Mouse (Mus musculus) lung, postnatal 14 days (tissue): ENCODE results near the gene Hexdc.

ENCODE experiments used
- DNase-seq: peaks from one replicate; pipeline ENCODE4 v3.0.0; 2021

Hexdc gene

DNA sequence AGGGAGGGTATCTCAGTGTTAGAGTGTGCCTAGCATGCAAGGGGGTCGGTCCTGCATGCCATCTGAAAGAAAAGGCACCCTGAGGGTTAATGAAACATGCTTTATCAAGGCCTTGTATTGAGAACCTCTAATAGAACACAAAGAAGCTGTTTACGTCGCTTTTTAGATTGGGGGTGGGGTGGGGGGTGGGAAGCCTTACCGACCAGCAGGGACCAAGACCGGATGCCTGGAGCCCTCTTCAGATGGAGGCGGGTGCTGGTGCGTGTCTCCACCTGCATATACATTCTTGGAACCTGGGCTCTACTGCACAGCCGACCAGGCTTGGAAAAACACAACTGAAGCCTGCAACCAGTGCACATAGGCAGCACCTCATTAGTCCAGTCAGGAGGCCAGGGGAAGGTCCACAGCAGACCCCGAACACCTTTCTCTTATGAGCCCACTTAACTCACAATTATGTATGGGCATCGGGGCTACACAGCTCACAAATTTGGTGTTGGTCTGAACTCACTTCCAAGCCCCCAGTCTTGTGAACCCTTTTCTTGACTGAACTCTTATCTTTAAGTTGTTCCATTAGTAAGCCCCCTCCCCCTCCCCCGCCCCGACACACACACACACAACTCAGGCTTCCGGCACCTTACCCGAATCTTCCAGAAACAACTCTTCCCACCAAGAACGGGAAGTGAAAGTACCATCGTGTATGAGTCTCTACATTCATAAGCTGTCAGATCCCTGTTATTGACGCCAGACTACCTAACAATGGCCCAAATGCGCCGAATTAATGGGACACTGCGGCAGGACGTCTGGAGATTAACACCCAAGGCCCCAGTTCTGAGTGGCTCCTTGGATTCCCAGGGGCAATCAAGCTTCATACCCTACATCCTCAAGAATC is 24.1 kb downstream of the Hexdc start:
- DNase-seq, result peak; percentile 18

DNA sequence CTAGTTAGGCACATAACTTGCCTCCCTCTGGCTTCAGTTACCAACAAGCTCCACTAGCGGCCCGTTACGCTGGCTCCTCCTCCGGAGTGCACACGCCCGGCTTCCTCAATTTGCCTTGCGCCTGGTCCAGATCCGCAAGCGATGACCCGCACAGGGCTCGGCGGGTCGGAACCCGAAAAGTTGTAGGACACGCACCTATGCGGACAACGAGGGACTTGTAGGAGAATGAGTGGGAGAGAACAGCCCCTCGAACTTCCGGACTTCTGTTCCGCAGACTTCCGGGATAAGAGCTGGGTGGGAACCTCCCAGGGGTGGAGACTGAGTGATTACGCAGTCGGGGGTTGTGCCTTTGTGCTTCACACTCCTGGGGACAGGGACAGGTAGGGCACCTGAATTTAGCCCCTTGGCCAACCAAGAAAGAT is 24.8 kb downstream of the Hexdc start, which contains the start of gene Cybc1:
Cybc1 (minus strand) TSS at position 305 of the 422 bp plus-strand sequence.
- peak; percentile 75 for DNase-seq

DNA sequence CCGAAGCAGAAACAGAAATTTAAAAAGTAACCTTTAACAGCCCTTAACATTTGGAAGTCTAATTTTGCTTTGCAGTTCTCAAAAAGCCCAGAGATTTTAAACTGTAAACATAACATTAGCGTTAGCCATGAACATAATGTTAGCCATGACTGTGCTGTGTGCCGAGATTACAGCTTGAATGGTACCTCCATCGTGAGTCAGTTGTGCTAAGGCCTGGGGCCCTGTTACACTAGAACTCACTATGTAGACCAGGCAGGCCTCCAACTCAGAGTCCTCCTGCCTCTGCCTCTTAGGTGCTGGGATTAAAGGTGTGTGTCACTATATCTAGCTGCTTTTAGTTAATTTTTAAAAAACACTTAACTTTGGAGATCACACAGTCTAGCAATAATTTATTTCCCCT is 27.0 kb downstream of the Hexdc start:
- DNase-seq, result no peak

DNA sequence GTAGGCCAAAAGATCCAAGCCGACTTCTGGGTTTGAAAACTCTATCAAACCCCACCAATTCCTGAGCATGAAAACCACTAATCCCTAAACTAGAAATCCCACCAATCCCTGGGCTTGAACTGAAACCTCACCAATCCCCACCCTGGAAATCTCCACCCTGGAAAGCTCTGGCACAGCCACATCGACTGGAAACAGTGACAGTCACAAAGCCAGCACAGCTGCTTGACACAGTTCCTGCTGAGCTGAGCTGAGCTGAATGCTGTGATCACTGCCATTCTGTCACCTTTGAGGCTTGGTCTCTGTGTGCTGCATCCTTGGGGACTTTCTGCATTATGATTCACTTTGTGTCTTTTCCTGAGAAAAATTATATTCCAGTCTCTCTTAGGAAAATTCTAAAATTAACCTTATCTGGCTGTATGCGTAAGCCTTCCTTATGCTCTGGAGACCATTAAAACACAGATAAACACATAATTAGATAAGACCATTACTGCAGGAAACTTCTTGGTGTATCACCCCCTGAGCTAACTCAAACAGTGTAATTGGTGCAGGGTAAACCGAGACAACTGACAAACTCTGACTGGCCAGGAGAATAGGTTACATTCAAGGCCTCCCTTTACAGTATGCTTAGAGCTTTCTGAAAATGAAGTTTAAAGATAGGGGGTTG is 27.5 kb downstream of the Hexdc start:
- DNase-seq, result no peak

DNA sequence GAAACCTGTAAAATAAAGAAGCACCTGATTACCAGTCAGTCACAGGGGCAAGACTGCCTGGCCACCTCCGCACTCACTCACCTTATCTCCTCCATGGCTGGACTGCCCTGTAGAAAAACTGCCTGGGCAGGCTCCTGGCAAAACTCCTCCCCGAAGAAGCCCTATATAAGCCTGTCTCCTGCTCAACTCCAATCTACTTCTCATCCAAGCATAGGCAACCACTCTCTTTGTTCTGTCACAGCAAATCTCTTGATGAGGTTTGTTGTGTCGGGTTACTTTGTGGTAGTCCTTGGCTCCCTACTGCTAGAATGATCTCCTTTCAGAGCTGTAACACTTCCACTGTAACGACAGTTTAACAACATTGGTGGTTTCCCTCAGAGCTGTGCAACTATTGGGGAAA is 28.5 kb downstream of the Hexdc start:
- no peak for DNase-seq

DNA sequence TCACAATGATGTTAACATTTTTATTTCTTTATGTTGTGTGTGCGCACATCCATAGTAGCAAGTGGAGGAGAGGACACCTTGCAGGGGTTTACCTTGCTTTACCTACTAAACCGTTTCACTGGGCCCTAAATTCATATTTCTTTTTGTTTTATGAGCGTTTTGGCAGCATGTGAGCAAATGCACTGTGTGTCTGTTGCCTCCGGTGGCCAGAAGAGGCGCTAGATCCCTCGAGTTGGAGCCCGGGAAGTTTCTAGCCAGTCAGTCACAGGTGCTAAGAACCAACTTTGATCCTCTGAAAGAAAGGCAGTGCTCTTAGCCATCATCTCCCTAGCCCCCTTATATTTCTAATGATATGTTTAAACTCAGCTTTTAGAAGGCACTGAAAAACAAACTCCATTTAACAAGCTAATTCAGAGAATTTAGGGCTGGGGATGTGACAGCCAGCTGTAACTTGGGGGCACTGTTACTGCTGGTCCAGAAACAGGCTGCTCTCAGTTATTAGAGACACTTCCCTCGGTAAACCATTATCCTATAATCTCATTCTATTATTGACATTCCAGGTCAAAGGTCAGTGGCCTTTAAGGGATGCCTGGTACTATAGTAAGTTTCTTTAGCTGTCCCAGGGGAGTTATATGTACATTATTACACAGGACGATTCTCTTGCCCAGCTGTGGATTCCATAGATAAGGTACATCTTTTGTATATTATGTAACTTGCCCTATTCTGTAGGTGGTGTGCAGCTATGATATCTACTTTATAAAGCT is 31.4 kb downstream of the Hexdc start:
- DNase-seq, result peak; percentile 34

DNA sequence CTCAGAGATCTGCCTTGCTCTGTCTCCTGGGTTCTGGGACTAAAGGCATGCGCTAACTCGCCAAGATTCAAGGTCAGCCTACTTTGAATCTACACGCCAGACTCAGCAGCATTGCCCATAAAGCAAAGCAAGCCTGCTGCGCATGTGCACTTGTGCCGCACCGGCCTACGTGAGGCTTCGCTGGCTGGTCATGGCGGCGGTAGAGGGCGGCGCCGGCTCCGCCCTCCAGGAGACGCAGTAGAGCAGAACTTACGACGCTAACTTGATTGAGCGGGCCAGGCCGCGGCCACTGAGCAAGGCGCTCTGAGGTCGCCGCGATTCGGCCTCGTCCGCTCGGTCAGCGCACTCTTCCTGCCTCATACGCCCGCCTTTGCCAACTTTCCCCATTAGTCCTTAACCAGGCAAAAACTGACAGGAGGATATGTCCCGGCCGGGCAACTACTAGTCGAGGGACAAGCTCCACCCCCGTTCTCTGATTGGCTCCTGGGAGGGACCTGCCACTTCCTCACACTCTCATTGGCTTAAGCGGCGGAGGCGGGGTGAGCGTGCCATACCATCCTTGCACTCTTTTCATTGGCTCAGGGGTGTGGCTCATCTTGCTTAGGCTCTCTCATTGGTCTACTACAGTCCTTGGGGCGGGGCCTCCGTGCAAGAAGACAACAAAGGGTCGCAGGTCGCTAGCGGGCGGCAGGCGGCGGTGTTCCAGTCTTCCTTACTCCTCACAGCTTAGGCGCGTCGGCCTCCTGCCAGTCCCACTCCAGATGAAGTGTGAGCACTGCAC is 32.5 kb downstream of the Hexdc start, which contains the start of gene Narf:
Narf (plus strand) TSS at position 690 of the 781 bp plus-strand sequence.
- peak; percentile 98 for DNase-seq

DNA sequence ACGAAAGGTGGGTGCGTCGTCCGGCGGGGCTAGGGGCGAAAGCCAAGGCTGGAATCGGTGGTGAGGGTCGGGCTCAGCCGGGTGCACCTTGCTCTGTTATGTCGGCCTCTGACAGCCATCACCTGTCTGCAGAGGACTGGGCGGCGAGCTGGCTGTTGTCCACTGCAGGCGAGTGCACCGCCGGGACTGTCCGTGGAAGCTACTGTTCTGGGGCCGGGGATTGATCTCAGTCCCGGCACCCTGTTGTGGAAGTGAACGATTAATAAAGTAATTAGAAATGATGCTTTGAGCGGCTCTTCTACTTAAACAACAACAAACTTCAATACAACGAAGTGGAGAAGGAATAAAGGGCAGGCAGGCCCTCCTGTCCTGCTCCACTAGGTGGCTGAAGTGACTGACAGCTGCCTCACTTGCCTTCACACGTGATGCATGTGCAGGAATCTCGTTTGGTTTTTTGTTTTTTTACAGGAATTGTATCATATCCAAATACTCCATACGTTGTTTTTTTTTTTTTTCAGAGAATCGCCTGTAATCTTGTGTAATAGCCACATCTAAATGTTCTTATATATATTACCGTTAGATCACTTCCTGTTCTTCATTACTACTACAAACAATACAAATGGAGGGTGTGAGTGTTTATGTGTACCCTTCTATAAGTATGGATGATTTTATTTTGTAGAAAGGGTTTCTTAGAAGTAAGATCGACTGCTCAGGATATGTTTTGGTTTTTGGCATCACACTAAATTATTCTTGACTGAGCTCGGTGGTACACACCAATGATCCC is 33.3 kb downstream of the Hexdc start:
- peak; percentile 17 for DNase-seq

DNA sequence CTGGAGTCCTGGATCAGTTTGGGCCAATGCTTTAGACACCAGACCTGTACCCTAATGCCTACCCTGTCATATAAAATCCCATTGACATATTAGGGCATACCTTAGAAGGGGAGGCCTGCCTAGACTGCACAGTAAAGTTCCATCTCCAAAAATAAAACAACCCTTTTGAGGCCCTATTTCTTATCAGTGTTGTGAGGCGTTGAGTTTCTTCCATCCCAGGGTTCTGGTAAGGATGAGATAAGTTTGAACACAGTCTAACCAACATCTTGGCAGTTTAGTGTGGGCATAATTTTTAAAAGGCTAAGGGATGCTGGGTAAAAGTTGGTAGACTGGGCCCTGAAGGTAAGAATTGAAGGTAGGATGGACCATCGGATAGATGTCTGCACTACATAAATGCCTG is 35.4 kb downstream of the Hexdc start:
- no peak for DNase-seq

DNA sequence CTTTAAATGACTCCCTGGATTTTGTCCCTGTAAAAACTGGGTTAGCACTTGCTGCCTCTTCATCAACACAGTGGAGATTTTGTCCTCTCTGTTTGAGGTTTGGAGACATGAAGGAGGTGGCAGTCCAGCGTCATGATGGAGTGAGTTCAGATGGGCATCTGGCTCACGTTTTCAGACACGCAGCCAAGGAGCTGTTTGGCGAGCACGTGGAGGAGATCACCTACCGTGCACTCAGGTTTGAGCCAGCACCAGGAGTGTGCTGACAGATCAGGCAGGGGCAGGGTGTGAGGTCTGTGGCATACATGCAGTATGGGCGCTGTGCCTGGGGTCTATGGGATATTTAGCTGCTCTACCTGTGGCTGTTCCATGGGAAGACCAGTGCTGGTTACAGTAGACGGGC is 46.0 kb downstream of the Hexdc start:
- no peak for DNase-seq

DNA sequence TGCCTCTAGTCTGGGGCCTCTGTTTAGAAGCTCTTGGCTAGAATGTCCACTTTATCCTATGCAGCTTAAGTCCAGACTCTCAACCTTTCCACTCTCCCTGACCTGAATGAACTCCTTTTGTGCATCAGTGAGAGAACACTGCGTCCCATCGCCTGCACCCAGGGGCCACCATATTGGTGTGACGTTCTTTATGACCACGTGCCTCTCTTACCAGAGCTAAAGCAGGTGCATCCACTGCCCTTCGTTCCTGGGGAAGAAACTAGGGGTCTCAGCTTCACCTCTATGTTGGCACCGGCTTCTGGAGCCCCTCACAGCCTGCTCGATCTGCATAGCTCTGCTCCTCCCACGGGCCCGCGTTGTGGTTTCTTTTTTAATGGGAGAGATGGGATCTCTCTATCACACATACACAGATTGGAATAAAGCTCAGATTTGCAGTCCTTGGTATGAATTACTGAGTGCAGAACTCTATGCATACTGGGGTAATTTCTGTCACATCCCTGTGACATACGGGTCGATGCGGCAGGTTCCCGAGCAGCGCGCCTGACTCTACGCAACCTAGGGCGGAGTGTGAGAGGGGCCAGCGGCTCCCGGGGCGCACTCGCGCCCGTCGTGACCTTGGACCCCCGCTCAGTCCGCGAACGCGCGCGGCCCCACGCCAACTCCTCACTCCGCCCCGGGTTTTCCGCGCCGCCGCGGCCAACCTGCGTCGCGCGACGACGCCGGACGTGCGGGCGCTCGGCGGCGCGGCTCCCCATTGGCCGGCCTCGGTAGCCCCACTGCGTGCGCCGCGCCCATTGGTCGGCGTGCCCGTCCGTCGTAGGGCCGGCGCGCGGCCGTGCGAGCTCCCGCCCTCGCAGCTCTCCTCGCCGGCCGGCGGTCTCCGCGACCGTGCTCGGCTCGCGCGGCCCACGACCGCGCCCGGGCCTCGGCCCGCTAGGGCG is 55.2 kb downstream of the Hexdc start, which contains the start of gene Foxk2:
Foxk2 (plus strand) TSS at position 831 of the 941 bp plus-strand sequence.
- peak; percentile 92 for DNase-seq

DNA sequence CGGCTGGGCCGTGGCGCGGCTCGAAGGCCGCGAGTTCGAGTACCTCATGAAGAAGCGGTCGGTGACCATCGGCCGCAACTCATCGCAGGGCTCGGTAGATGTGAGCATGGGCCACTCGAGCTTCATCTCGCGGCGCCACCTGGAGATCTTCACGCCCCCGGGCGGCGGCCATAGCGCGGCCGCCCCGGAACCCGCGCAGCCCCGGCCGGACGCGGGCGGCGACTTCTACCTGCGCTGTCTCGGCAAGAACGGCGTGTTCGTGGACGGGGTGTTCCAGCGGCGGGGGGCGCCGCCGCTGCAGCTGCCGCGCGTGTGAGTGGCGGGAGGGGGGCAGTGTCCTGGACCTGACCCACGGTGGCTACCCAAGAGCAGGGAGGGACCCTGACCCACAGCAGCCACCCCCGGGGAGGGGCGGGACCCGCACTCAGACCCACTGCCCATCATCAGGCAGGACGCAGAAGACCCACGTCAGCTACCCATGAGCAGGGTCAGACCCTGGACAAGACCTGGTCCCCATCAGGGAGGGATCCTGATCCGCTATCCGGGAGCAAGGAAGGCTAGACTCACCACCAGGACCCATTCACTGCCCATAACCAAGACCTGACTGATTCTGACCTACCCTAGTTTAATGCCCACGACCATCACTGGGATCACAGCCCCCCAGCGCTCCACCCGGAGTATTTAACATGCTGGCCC is 56.1 kb downstream of the Hexdc start:
- peak; percentile 26 for DNase-seq

DNA sequence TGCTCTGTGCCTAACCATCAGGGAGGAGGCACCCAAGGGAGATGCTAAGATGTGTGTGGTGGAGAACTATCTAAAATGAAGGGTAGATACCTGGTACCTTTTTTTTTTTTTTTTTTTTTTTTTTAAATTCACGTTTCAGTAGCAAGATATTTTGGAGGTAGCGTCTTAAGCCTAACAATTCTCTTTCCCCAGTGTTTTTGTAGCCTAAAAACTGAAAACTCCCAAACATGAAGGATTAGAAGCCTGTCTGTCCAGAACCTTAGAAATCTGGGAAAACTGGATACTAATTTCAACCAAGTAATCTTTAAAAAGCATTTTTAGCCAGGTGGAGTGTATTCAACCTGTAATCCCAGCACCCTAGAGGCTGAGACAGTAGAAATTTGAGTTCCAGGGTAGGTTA is 56.8 kb downstream of the Hexdc start:
- DNase-seq, result no peak
